Mouse (Mus musculus) heart, embryonic 14.5 days (tissue): ENCODE measurements at regions not wholly inside any gene's neighbourhood (a gene's known extent, or its start where the extent isn't known, plus 50 kb on each side); places are given as distances from the start of the nearest gene placed in this dataset.
A peak's percentile ranks its signal among the peaks of the same experiment; 100 is the strongest.

Experiments used
- ATAC-seq: fragments of 200-750 bp; cut with Nextera tagmentation; 2 replicates; pipeline ENCODE4 v1.8.0; 2017; ENCODE audit warnings: low read depth, moderate TSS enrichment; ENCODE audit not compliant: insufficient number of reproducible peaks, insufficient read depth, low FRiP score
- H3K27ac ChIP-seq, 2 experiments: fragments of 200-500 bp in 1 of 2; fragments of 300-500 bp in 1 of 2; sonication (generic) in 1 of 2; replicated peaks in 1 of 2; 2 replicates each; pipeline ENCODE4 v1.5.1; 2012 to 2014; ENCODE audit warnings: low read depth in 2 of 2, low read length in 2 of 2, control low read depth in 1 of 2, mild to moderate bottlenecking in 1 of 2, mixed read lengths in 1 of 2; ENCODE audit not compliant: control insufficient read depth in 1 of 2, insufficient read depth in 1 of 2
- H3K27me3 ChIP-seq: fragments of 300-500 bp; sonication (generic); 2 replicates; pipeline ENCODE4 v1.6.1; 2014; ENCODE audit warnings: mild to moderate bottlenecking, low read length, control low read depth; ENCODE audit not compliant: control insufficient read depth, insufficient read depth
- H3K36me3 ChIP-seq: fragments of 300-500 bp; sonication (generic); 2 replicates; pipeline ENCODE4 v1.6.1; 2014; ENCODE audit warnings: mild to moderate bottlenecking, control low read depth, low read length, mixed read lengths; ENCODE audit not compliant: control insufficient read depth, insufficient read depth
- H3K4me1 ChIP-seq, 2 experiments: fragments of 200-500 bp in 1 of 2; fragments of 300-500 bp in 1 of 2; sonication (generic) in 1 of 2; 2 replicates each; pipeline ENCODE4 v1.6.1; 2012 to 2014; ENCODE audit warnings: low read length in 2 of 2, control low read depth in 1 of 2, mixed read lengths in 1 of 2; ENCODE audit not compliant: control insufficient read depth in 2 of 2, insufficient read depth in 2 of 2
- H3K4me2 ChIP-seq: fragments of 300-500 bp; sonication (generic); 2 replicates; pipeline ENCODE4 v1.6.1; 2014; ENCODE audit warnings: mild to moderate bottlenecking, low read length
- H3K4me3 ChIP-seq, 2 experiments: fragments of 200-500 bp in 1 of 2; fragments of 300-500 bp in 1 of 2; sonication (generic) in 1 of 2; 2 replicates each; pipeline ENCODE4 v1.5.1; 2012 to 2014; ENCODE audit warnings: low read length in 2 of 2, mild to moderate bottlenecking in 2 of 2, control low read depth in 1 of 2, low read depth in 1 of 2, moderate library complexity in 1 of 2; ENCODE audit not compliant: control insufficient read depth in 1 of 2, insufficient read depth in 1 of 2
- H3K9ac ChIP-seq: fragments of 300-500 bp; sonication (generic); 2 replicates; pipeline ENCODE4 v1.6.1; 2014; ENCODE audit warnings: mild to moderate bottlenecking, low read length
- H3K9me3 ChIP-seq: fragments of 300-500 bp; sonication (generic); 2 replicates; pipeline ENCODE4 v1.6.1; 2016; ENCODE audit warnings: low read length, control low read depth; ENCODE audit not compliant: control insufficient read depth
- WGBS: fragments of 180-500 bp; shearing (Covaris S2); extraction: QIAGEN DNeasy Blood & Tissue Kit; methylation state at CpG from one replicate; pipeline ENCODE4 v1.1.7; 2014; 5-methylcytosine and 5-hydroxymethylcytosine counted together

DNA sequence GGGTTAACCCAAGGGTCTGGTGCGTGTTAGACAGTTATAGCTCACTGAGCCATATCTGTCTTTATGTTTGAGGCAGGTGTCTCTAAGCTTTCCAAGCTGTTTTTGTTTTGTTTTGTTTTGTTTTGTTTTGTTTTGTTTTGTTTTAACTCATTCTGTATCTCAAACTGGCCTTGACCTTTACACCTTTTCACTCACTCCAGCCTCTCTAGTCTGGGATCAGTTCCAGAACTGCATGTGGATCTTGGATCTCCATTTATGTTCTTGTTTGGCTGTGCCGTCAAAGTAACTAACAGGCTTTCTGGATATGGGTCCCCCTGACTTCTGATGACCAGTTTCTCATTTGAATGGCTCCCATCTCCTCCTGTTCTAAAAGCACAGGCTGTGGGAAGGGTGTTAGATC lies 197.7 kb downstream of the Gm5447 start:
- H3K9me3 ChIP-seq = no peaks in the 10 kb centered on the region
- no peak overlapping the region for H3K9ac ChIP-seq
- WGBS = 83% methylated on average over 2 of the region's 2 CpGs
- no peak for ATAC-seq
- no peak overlapping the region for H3K27ac ChIP-seq
- no peaks in the 10 kb centered on the region for H3K27me3 ChIP-seq
- H3K36me3 ChIP-seq = no peaks in the 10 kb centered on the region
- H3K4me3 ChIP-seq = no peak overlapping the region
- no peaks in the 10 kb centered on the region for H3K4me1 ChIP-seq
- H3K4me2 ChIP-seq = no peak overlapping the region

DNA sequence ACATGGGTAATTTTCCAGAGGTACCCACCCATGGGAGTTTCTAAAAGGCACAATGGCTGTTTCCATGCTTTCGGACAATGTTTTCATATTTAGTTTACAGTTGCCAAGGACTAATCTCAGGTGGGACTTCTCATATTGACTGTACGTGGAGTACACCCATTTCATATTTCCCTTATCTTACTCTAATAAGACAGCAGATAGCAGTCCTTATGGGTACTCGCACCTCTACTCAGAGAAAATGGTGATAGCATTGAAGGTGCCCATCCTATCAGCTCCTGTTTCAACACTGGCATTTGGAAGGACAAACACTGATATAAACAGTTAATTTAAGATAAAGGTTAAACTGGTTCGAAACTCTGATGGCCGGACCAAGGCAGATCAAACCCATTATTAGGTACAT lies 198.6 kb downstream of the Gm5447 start:
- ATAC-seq = no peak
- 81% methylated on average over 5 of the region's 5 CpGs for WGBS
- Histone ChIP-seq H3K4me2 (no peak overlapping the region), H3K9ac (no peak overlapping the region), H3K4me1 (no peaks in the 10 kb centered on the region), H3K27me3 (no peaks in the 10 kb centered on the region), H3K9me3 (no peaks in the 10 kb centered on the region), H3K36me3 (no peaks in the 10 kb centered on the region), H3K4me3 (no peak overlapping the region), H3K27ac (no peak overlapping the region)

DNA sequence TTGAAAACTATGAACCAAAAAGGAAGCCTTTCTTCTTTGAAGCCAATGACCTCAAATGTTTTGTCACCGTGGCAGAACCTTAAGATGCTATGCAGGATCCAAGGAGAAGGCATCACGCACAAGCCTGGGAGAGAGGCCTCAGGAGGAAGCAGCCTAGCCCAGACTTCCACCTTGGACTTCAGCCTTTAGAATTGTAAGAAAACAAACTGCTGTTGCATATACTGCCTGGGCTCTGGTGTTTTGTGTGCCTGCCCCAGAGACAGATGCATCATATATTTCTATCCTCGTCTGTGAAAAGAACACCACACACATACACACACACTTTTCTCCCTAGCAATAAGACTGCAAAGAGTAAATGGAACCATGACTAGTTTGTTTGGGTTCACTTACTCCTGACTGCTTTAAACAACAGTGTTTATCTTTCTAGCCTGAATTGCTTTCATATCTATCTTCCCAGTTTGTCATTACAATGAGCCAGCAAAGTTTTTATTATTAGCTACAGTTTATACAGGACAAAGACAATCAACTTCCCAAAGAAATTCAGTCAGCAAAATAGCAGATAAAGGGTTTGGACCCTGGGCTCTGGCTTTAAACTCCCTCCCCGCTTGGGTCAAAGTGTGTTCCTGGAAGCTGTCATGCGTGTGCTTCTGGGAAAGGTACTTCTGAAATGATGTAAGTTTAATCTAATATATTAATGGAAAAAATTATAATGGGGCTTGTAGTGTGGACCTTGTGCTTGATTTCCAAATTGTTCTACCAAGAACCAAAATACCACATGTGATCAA lies 204.2 kb downstream of the Gm5447 start:
- no peak for ATAC-seq

DNA sequence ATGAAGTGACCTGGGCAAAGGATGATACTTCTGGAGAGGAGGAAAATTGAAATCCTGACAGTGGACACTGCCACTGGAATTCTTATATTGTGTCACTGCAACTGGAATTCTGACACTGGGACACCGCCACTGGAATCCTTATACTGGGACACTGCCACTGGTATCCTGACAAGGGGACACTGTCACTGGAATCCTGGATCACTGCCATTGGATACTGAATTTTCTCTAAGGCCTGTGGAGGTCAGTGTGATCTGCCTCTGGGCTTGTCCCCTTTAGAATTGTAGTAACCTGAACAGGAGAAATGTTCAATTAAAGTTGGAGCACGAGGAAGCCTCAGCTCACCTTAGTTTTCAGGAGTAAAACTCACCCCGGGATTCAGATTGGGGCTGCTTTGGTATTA lies 205.0 kb downstream of the Gm5447 start:
- H3K36me3 ChIP-seq = no peaks in the 10 kb centered on the region
- no peaks in the 10 kb centered on the region for H3K27me3 ChIP-seq
- H3K4me2 ChIP-seq = no peak overlapping the region
- H3K27ac ChIP-seq = no peak overlapping the region
- no peak for ATAC-seq
- no peak overlapping the region for H3K4me3 ChIP-seq
- no peaks in the 10 kb centered on the region for H3K9me3 ChIP-seq
- H3K4me1 ChIP-seq = peaks cover 4 to 6% of the 10 kb centered on the region in 2 experiments; a peak in 3 of 4 replicates
- 75% methylated on average over 3 of the region's 3 CpGs for WGBS
- no peak overlapping the region for H3K9ac ChIP-seq

More for the DNA sequence above, 204.2 kb downstream of the Gm5447 start:
- Histone ChIP-seq H3K27me3 (no peaks in the 10 kb centered on the region), H3K4me1 (peaks cover 4 to 6% of the 10 kb centered on the region in 2 experiments; a peak in 3 of 4 replicates), H3K4me3 (no peak overlapping the region), H3K4me2 (no peak overlapping the region), H3K9me3 (no peaks in the 10 kb centered on the region), H3K36me3 (no peaks in the 10 kb centered on the region), H3K27ac (no peak overlapping the region), H3K9ac (no peak overlapping the region)
- 78% methylated on average over 5 of the region's 5 CpGs for WGBS

DNA sequence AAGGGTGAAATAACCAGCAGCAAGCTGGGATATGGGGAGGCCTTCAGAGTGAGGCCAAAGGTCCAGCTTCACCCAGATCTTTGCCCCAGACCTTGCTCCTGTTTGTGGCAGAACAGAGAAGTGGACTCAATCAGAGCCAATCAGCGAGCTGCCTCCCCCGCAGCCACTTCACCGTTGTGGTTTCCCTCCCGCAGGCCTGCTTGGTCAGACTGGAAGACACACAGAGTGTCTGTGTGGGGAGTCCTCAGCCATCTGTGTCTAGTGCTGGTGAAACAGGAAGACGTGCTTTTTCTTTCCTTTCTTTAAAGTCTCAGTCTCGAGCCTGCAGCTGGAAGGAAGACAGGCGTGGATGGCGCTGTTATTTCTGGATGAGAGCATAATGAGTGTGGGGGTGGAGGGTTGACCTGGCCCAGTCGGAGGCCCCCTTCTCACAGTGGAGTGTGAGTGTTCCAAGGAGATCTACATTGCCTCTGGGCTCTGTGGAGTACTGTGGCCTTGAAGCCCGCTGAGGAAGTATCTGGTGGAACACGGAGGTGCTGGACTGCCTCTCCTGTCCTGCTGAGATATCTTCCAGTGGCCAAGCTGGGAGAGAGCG lies 205.5 kb downstream of the Gm5447 start:
- no peak for ATAC-seq
- Histone ChIP-seq H3K9ac (no peak overlapping the region), H3K36me3 (no peaks in the 10 kb centered on the region), H3K9me3 (no peaks in the 10 kb centered on the region), H3K4me1 (peaks cover 4 to 6% of the 10 kb centered on the region in 2 experiments; a peak in 3 of 4 replicates), H3K27me3 (no peaks in the 10 kb centered on the region), H3K27ac (0 out of 4 replicates have a peak overlapping the region, but pooled peaks of 1 of the 2 experiments have one; percentile 19), H3K4me3 (no peak overlapping the region), H3K4me2 (no peak overlapping the region)
- 31% methylated on average over 12 of the region's 12 CpGs for WGBS

DNA sequence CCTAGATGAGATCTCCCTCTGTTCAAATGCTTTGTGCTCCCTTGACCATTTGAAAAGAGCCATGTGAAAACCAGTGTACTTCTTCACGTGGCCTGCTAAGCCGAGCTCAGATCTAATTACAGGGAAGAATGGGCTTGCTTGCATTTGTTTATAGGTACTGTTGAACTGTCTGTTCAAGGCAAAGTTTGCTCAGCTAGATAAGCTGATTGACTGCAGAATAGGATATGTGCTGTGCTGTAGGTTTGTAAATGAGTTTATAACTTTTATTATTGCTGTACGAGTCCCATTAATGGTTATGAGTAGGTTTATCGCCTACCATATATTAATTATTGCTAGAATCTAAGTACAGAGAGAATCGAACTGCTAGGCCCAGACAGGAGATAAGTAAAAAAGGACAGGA lies 207.5 kb downstream of the Gm5447 start:
- WGBS = 81% methylated on average over 5 of the region's 5 CpGs

DNA sequence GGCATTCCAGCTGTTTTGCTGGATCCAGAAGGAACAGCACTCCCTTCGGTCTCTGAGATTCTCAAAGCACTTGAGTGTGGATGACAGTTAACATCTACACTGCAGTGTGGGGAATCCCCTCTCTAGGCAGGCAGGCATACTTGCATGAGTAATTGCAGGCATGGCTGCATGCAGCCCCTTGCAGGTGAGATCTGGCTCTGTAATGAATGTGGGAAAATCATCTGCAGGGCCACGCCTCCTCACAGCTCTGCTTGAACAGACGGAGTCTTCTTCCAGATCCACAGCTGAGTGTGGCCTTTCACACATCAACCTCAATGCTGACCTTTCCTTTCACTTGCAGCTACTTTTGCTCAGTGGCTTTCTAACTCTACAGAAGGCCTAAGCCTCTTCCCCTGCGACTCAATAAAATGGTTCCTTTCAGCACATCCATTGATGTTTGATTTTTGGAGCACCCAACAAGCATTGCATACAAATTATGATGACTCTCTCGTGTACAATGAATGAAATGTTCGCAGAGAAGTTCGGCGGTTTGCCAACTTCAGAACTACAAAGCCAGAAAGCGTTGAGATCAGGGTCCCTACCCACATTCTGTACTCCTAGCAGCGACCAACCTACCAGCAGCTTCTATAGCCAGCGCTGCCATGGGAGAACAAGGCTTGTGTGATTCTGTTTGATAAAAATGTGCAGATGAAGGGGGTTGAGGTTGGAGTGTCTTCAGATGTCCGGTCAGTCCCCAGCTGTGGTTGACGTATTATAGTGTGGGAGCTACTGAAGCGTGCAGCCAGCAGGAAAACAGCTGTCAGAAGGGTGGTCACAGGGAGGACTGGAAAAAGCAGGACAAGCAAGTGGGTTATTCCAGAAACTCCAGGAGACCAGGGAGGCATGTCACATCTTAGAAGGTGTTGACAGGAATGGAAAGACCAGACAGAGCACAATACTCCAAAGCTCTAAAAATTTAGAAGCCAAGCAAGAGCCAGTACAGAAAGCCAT lies 211.1 kb downstream of the Gm5447 start:
- ATAC-seq = no peak
- Histone ChIP-seq H3K27me3 (no peaks in the 10 kb centered on the region), H3K9ac (no peak overlapping the region), H3K9me3 (no peaks in the 10 kb centered on the region), H3K4me1 (no peaks in the 10 kb centered on the region), H3K4me2 (no peak overlapping the region), H3K36me3 (no peaks in the 10 kb centered on the region), H3K4me3 (no peak overlapping the region), H3K27ac (no peak overlapping the region)
- 66% methylated on average over 14 of the region's 14 CpGs for WGBS

More for the DNA sequence above, 207.5 kb downstream of the Gm5447 start:
- Histone ChIP-seq H3K4me1 (peaks cover 4 to 6% of the 10 kb centered on the region in 2 experiments; a peak in 3 of 4 replicates), H3K4me2 (no peak overlapping the region), H3K4me3 (no peak overlapping the region), H3K36me3 (no peaks in the 10 kb centered on the region), H3K27ac (no peak overlapping the region), H3K9me3 (no peaks in the 10 kb centered on the region), H3K27me3 (no peaks in the 10 kb centered on the region), H3K9ac (no peak overlapping the region)
- no peak for ATAC-seq
